Mouse (Mus musculus) liver, embryonic 11.5 days (tissue): ENCODE measurements at regions not wholly inside any gene's neighbourhood (a gene's known extent, or its start where the extent isn't known, plus 50 kb on each side); places are given as distances from the start of the nearest gene placed in this dataset.

Experiments
- ATAC-seq: fragments of 200-750 bp; cut with Nextera tagmentation; replicated peaks from 2 replicates; pipeline ENCODE4 v1.8.0; 2017; ENCODE audit warnings: moderate number of reproducible peaks, mild to moderate bottlenecking, moderate TSS enrichment, moderate library complexity; ENCODE audit not compliant: low FRiP score
- DNase-seq: peaks from one replicate; pipeline ENCODE4 v3.0.0-alpha.2; 2017; ENCODE audit warnings: low spot score
- H3K27ac ChIP-seq: fragments of 300-500 bp; sonication (generic); 2 replicates; pipeline ENCODE4 v1.5.1; 2014; ENCODE audit warnings: mild to moderate bottlenecking, low read depth, low read length, control low read depth
- H3K27me3 ChIP-seq: fragments of 300-500 bp; sonication (generic); replicated peaks from 2 replicates; pipeline ENCODE4 v1.6.1; 2014; ENCODE audit warnings: low read length, mixed read lengths; ENCODE audit not compliant: control insufficient read depth, insufficient read depth
- H3K36me3 ChIP-seq: fragments of 300-500 bp; sonication (generic); 2 replicates; pipeline ENCODE4 v1.6.1; 2014; ENCODE audit warnings: mild to moderate bottlenecking, low read length, moderate library complexity, mixed read lengths; ENCODE audit not compliant: control insufficient read depth, insufficient read depth
- H3K4me1 ChIP-seq: fragments of 300-500 bp; sonication (generic); replicated peaks from 2 replicates; pipeline ENCODE4 v1.6.1; 2014; ENCODE audit warnings: low read length, mixed read lengths; ENCODE audit not compliant: control insufficient read depth, insufficient read depth
- H3K4me2 ChIP-seq: fragments of 300-500 bp; sonication (generic); 2 replicates; pipeline ENCODE4 v1.6.1; 2014; ENCODE audit warnings: mild to moderate bottlenecking, control low read depth, moderate library complexity
- H3K4me3 ChIP-seq: fragments of 300-500 bp; sonication (generic); 2 replicates; pipeline ENCODE4 v1.5.1; 2014; ENCODE audit warnings: low read depth, low read length, control low read depth
- H3K9ac ChIP-seq: fragments of 300-500 bp; sonication (generic); 2 replicates; pipeline ENCODE4 v1.6.1; 2014; ENCODE audit warnings: low read depth, low read length, control low read depth
- H3K9me3 ChIP-seq: fragments of 300-500 bp; sonication (generic); 2 replicates; pipeline ENCODE4 v1.6.1; 2016; ENCODE audit warnings: low read length, inconsistent platforms, mixed read lengths; ENCODE audit not compliant: control insufficient read depth
- WGBS: fragments of 180-500 bp; shearing (Covaris S2); extraction: QIAGEN DNeasy Blood & Tissue Kit; methylation state at CpG from one replicate; pipeline ENCODE4 v1.1.7; 2014; 5-methylcytosine and 5-hydroxymethylcytosine counted together

GRCm38 (mm10) chr2:9360020-9360419 is 521.0 kb upstream of the 4930412O13Rik start:
- H3K4me2 ChIP-seq = no peak overlapping the region
- H3K36me3 ChIP-seq = no peaks in the 10 kb centered on the region
- WGBS = 71% methylated on average over 4 of the region's 4 CpGs

GRCm38 (mm10) chr2:9367801-9368584 is 513.1 kb upstream of the 4930412O13Rik start:
- H3K36me3 ChIP-seq = no peaks in the 10 kb centered on the region
- H3K27ac ChIP-seq = no peak overlapping the region
- H3K9me3 ChIP-seq = no peaks in the 10 kb centered on the region
- no peak overlapping the region for H3K9ac ChIP-seq
- no peak overlapping the region for H3K4me2 ChIP-seq
- DNase-seq = no peak
- H3K4me1 ChIP-seq = no peaks in the 10 kb centered on the region
- ATAC-seq = no peak
- H3K27me3 ChIP-seq = no peaks in the 10 kb centered on the region
- H3K4me3 ChIP-seq = no peak overlapping the region
- 83% methylated on average over 8 of the region's 8 CpGs for WGBS

More at GRCm38 (mm10) chr2:9360020-9360419, 521.0 kb upstream of the 4930412O13Rik start:
- DNase-seq = no peak
- no peak for ATAC-seq
- no peaks in the 10 kb centered on the region for H3K27me3 ChIP-seq
- no peaks in the 10 kb centered on the region for H3K9me3 ChIP-seq
- H3K9ac ChIP-seq = no peak overlapping the region
- H3K4me3 ChIP-seq = no peak overlapping the region
- H3K27ac ChIP-seq = no peak overlapping the region
- no peaks in the 10 kb centered on the region for H3K4me1 ChIP-seq

DNA sequence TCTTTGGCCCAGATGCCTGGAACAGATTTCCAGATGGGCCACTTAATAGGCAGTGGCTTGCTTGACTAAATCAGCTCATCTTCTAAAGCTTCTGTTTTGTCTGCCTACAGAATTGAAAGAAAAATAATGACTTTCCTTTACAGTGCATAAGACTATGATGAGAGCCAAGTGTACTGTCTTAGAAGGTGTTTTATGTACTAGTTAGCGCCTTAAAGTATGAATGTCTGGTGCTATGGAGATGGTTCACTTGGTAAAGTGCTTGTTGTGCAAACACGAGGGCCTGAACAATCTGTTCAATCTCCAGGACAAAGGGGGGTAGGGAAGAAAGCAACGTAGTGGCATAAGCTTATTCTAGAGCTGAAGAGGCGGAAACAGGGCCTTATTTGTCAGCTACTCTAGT is 511.5 kb upstream of the 4930412O13Rik start:
- DNase-seq (no peak), ATAC-seq (no peak)
- Histone ChIP-seq H3K4me3 (no peak overlapping the region), H3K27ac (no peak overlapping the region), H3K27me3 (no peaks in the 10 kb centered on the region), H3K9ac (no peak overlapping the region), H3K36me3 (no peaks in the 10 kb centered on the region), H3K4me1 (no peaks in the 10 kb centered on the region), H3K9me3 (no peaks in the 10 kb centered on the region), H3K4me2 (no peak overlapping the region)
- WGBS = 75% methylated on average over 4 of the region's 4 CpGs

- DNase-seq (no peak), ATAC-seq (no peak)
- Histone ChIP-seq H3K9me3 (no peaks in the 10 kb centered on the region), H3K27me3 (no peaks in the 10 kb centered on the region), H3K4me2 (no peak overlapping the region), H3K9ac (no peak overlapping the region), H3K4me1 (no peaks in the 10 kb centered on the region), H3K27ac (no peak overlapping the region), H3K36me3 (no peaks in the 10 kb centered on the region), H3K4me3 (no peak overlapping the region)
- 80% methylated on average over 2 of the region's 2 CpGs for WGBS
Measured at GRCm38 (mm10) chr2:9386566-9386965, 494.5 kb upstream of the 4930412O13Rik start.

DNA sequence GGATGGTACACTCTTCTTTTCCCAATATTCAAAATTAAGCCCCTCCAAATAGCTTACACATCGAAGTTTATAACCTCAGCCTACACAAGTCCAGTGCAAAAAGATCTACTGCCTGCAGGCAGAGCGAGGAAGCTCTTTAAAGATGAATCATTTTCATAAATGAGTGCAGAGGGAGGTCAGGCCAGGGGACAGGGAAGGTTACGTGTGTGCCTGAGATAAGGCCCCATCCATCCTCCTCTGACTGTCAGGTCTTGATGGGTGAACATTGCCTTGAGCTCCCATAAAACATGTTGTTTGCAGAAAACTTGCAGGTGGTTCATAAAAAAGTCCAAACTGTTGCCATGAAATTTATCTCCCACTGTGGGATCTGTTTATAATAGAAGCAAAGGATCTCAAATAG is 493.0 kb upstream of the 4930412O13Rik start:
- ATAC-seq = no peak
- H3K9ac ChIP-seq = no peak overlapping the region

GRCm38 (mm10) chr2:9395379-9395999 is 485.6 kb upstream of the 4930412O13Rik start:
- no peak overlapping the region for H3K4me3 ChIP-seq
- H3K27me3 ChIP-seq = no peaks in the 10 kb centered on the region
- H3K4me2 ChIP-seq = no peak overlapping the region
- no peak for DNase-seq
- H3K9ac ChIP-seq = no peak overlapping the region
- H3K4me1 ChIP-seq = no peaks in the 10 kb centered on the region
- WGBS = 78% methylated on average over 9 of the region's 9 CpGs
- no peaks in the 10 kb centered on the region for H3K9me3 ChIP-seq
- H3K27ac ChIP-seq = no peak overlapping the region
- ATAC-seq = no peak
- no peaks in the 10 kb centered on the region for H3K36me3 ChIP-seq

More for the DNA sequence above, 493.0 kb upstream of the 4930412O13Rik start:
- no peaks in the 10 kb centered on the region for H3K36me3 ChIP-seq
- no peaks in the 10 kb centered on the region for H3K27me3 ChIP-seq
- no peak for DNase-seq
- 50% methylated on average over 3 of the region's 3 CpGs for WGBS
- no peak overlapping the region for H3K4me2 ChIP-seq
- no peak overlapping the region for H3K4me3 ChIP-seq
- no peaks in the 10 kb centered on the region for H3K4me1 ChIP-seq
- H3K27ac ChIP-seq = no peak overlapping the region
- no peaks in the 10 kb centered on the region for H3K9me3 ChIP-seq

DNA sequence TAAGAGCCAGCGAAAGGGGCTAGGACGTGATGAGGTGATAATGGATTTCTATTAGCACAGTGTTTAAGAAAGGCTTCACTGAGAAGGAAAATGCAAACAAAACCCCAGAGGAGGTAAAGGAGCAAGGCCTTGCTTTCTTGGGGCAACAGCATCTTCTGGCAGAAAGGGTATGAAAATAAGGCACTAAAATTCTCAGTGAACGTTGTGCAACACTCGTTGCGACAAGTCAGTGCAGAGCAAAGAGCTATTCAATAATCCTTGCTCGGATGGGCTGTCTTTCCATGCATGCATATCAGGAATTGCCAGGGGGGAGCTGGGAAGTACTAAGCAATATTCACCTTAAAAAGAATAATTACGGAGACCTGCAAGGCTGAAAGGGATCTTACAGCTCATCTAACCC is 479.6 kb upstream of the 4930412O13Rik start:
- H3K4me3 ChIP-seq = no peak overlapping the region
- no peak overlapping the region for H3K9ac ChIP-seq
- no peak overlapping the region for H3K27ac ChIP-seq
- no peak for DNase-seq
- 71% methylated on average over 7 of the region's 7 CpGs for WGBS
- H3K4me1 ChIP-seq = no peaks in the 10 kb centered on the region
- no peak overlapping the region for H3K4me2 ChIP-seq
- H3K27me3 ChIP-seq = no peaks in the 10 kb centered on the region
- no peaks in the 10 kb centered on the region for H3K9me3 ChIP-seq
- no peak for ATAC-seq
- no peaks in the 10 kb centered on the region for H3K36me3 ChIP-seq

- Histone ChIP-seq H3K36me3 (no peaks in the 10 kb centered on the region), H3K9me3 (no peaks in the 10 kb centered on the region), H3K4me3 (no peak overlapping the region), H3K9ac (no peak overlapping the region), H3K27me3 (no peaks in the 10 kb centered on the region), H3K4me1 (no peaks in the 10 kb centered on the region), H3K27ac (no peak overlapping the region), H3K4me2 (no peak overlapping the region)
- ATAC-seq (no peak), DNase-seq (no peak)
- WGBS = 75% methylated on average over 2 of the region's 2 CpGs
Measured at GRCm38 (mm10) chr2:9402281-9402680, 478.8 kb upstream of the 4930412O13Rik start.

GRCm38 (mm10) chr2:9409075-9409474 is 472.0 kb upstream of the 4930412O13Rik start:
- Histone ChIP-seq H3K4me3 (no peak overlapping the region), H3K36me3 (no peaks in the 10 kb centered on the region), H3K9me3 (no peaks in the 10 kb centered on the region), H3K27me3 (no peaks in the 10 kb centered on the region), H3K9ac (no peak overlapping the region), H3K27ac (no peak overlapping the region), H3K4me2 (no peak overlapping the region), H3K4me1 (no peaks in the 10 kb centered on the region)
- no peak for DNase-seq
- no peak for ATAC-seq
- 67% methylated on average over 7 of the region's 7 CpGs for WGBS
